Mouse (Mus musculus): ENCODE results near the gene Hivep3.

GRCm38 (mm10) chr4:120152648-120153047 lies 419.1 kb downstream of the Hivep3 start:
- TF ChIP-seq MAX (IDR thresholded peaks at IDR 0.05; ENCODE audit: low read length): no peak
- no peak for TF ChIP-seq NELFE (IDR thresholded peaks at IDR 0.05; ENCODE audit: low read depth, low read length)
- TF ChIP-seq MEF2A (IDR thresholded peaks at IDR 0.05; ENCODE audit: borderline replicate concordance, low read depth, low read length): no peak
